Mouse (Mus musculus) kidney, adult 18-20 months (tissue): ENCODE measurements around the gene Nme7.

Experiments used
- DNase-seq: peaks from one replicate; pipeline ENCODE4 v3.0.0; 2021

Gene Nme7

DNA sequence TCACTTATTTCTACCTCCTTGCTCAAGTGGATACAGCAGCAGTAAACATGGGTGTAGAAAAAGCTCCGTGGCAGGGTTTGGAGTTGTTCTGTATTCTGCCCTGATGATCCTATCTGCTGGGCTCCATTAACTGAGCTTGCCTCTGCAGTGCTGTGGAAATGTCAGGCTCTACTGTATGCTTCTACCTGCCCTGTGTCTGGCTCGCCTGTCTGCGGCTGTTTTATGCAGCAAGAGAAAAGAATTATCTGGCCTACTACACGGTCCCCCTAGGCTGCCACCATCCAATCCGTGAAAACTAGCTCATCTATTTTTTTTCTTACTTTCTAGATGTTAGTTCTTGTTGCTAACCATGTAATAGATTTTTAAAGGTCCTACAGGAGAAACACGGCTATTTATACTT lies 81.1 kb downstream of the Nme7 start:
- no peak for DNase-seq

DNA sequence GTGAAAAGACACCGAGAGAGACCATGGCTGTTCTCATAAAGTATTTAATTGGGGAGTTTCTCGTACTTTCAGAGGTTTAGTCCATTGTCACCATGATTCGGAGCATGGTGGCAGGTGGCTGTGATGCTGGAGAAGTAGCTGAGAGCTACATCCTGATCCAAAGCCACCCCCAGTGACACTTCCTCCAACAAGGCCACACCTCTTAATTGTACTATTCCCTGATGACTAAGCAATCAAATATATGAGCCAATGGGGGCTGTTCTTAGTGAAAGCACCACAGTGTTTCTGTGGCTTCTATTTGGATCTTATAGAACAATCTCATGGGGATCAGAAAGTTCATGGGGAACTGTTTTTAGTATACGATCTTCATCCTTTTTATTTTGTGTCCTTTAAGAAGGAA lies 85.8 kb downstream of the Nme7 start:
- no peak for DNase-seq

DNA sequence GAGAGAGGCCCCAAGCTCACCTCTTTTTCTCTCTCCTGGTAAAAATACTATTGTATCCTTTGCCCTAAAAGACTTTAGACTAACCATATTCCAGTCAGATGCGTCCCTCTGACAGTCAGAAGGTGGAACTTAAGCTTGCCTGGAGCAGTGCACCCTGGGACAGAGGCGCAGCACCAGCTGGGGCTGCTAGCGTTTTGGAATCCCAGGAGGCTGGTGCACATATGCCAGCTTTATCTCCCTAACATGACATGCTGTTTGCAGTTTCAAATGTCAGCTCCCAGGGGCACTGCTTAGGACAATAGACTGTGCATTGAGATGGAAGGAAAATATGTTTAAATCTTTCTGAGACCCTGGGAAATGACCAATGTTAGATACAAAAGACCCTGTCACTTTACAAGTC lies 88.3 kb downstream of the Nme7 start:
- no peak for DNase-seq

DNA sequence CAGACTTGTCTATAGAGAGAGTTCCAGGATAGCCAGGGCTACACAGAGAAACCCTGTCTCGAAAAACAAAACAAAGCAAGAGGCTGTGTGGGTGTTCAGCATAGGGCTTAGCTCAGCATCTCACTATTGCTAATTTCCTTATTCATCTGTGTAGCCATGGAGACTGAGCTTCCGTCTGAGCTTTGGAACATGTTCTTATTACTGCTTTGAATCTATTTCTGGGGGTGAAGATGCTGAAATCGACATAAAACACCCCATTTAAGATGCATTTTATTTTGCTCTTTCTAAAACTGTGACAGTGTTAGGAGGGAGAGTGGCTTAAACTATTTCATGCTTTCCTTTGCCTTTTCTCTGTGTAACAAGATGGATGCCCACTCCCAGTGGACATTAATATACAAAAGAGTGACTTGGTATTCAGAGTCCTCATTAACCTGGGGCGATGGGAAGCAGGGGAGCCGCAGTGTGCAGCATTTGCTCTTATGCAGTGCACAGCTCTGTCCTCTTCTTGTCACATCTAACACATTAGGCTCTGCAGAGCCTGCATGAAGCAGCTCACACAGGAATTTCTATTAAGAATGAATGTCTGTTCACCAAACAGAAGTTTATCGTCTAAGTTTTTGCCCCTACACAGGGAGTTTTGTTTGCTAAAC lies 91.3 kb downstream of the Nme7 start:
- DNase-seq = no peak

DNA sequence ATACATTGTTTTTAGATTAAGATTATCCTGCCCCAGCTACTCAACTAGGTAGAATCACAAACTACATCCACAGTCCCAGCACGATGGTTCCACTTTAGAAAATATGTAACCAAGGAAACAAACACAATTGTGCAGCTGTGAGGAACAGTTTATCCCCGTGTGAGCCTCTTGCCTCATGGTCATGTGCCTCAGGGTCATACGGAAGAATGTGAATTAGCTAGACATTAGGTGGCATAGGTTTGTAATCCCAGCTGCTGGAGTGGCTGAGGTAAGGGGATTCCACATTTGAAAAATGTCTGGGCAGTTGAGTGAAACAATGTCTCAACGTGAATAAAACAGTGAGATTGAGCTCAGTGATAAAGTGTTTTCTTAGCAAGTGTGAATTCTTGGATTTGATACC lies 93.8 kb downstream of the Nme7 start:
- DNase-seq = no peak

DNA sequence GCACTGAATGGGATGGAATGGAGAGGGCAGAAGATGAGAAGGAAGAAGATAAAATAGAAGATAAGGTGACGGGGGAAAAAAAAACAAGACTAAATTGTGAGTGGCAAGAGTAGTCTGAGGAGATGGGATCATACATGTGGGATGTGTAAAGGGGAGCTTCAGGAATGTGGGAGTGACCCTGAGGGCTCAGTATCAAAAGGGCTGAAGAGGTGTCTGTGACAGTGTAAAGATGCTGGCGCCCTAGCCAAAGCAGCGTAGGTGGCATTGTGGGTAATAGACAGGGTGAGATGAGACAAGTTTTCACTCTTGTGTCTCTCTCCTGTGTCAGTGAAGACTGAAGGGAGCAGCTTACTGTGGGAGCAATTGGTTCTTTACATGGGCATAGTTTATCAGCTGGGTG lies 95.7 kb downstream of the Nme7 start:
- DNase-seq = no peak

DNA sequence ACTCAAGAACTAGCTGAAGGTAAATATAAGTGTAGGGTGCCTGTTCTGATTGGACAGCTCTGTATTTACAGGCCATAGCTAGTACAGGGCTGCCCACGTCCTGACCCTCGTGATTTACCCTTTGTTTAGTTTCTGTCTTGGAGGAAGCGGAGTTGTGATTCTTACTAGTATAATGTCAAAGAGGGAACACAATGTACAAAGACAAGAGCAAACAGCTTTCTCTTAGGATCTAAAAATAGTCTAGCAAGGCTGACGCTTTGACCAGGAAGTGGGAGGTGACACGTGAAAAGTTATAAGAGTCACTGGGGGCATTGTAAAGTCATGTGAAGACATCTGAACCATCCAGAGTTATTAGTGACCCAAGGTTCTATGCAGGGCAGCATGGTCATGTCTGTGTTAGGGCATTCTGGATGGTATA lies 101.5 kb downstream of the Nme7 start:
- DNase-seq = no peak

DNA sequence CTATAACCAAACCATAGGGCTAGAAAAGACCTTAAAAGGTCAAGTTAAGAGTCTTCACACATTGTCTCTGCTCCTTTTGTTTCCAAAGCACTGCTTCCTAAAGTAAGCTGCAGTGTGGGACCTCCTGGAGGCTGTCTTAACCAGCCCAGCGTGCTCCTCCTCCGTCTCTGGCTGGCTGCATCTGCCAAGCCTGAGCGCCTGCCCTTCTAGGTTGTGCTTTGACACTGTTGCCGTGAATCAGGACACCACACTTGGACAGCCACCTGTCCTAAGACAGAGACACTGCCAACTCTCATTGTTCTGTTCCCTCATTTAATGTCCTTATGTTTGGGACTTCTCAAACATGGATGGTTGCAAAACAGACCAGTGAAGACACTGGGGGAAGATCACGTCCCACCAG lies 102.6 kb downstream of the Nme7 start:
- DNase-seq = no peak

DNA sequence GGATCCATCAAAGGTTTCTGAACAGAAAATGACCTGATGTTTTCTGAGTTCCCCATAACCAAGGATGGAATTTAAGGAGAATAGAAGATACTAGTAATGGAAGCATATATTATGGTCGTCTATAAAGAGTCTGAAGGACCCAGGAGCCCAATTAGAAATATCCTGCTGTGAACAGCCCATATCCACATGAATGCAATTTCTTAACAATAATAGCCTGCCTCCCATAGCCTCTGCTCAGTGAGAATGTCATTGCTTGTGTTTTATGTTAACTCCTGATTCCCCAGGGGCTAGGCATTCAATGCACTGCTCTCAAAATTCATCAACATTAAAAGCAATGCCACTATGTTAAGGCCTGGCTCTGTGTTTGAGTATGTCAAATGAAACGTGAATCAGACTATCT lies 104.7 kb downstream of the Nme7 start:
- no peak for DNase-seq

DNA sequence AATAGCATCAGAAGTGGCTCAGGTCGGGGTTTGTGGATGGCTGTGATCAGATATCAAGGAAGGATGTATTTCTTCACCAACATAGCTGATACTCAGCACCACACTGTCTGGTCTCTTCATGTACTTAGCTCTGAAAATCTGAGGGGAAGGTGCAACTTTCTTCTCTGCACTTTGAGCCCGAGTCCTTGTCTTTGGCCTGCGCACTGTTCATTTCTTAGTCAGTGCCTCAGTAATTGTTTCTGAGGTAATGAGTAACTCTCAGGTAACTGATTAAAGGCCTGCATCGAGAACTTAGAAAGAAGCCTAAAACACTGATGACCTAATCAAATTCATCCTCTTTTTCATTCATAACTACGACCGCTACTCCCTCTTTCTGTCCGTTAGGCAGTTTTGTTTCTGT lies 107.4 kb downstream of the Nme7 start:
- DNase-seq = peak; percentile 69

DNA sequence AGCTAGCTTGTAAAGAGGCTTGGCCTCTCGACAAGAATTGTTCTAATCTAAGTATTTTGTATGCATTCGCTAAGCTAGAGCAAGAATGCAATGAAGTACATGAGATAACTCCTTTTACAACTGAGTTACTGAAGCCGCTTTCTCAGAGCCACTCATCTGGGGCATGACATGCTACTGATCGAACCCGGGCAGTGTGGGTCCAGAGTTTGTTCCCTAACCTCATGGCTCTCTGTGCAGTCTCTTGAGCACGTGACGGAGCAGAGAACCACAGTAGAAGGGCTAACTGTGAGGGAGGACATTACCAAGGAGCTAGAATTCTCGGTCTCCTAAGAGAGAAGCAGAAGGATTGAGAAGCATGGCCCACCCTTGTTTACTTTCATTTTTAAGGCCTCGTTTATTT lies 109.0 kb downstream of the Nme7 start:
- no peak for DNase-seq

DNA sequence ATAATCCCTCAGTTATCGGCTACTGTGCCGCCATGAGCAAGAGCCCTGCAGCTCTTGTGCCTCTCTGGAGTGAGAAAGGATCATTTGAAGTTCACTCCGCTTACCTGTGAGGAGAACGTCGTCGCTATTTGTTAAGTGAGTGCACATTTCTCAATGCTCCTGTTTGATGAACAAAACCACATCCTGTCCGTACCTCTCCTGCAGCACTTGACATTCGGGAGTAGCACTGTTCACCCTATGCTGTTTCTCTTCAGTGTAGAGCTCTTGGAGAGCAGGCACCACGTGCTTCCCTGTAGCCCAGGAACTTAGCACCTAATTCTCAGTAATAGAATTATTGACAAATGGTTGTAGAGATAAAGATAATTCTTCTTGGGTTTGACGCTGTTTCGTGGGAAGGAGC lies 109.7 kb downstream of the Nme7 start:
- no peak for DNase-seq

DNA sequence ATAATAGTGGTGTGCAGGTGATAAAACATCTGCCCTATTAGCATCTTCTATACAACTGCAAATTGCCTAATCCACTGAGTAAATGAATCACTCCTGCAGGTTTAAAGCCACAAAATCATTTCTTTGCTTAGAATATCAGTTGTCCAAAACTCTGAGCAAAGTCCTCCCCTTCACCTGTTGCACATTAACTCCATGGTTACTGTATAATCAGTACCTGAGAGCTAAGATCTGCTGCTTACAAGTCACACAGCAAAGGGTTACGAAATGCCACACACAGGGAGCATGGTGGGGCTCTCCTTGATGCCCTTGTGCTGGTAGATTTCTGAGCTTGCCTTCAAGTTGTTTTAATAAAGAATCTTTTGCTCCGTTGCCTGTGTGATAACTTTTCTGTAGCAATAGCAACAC lies 111.4 kb downstream of the Nme7 start:
- DNase-seq = peak; percentile 75

DNA sequence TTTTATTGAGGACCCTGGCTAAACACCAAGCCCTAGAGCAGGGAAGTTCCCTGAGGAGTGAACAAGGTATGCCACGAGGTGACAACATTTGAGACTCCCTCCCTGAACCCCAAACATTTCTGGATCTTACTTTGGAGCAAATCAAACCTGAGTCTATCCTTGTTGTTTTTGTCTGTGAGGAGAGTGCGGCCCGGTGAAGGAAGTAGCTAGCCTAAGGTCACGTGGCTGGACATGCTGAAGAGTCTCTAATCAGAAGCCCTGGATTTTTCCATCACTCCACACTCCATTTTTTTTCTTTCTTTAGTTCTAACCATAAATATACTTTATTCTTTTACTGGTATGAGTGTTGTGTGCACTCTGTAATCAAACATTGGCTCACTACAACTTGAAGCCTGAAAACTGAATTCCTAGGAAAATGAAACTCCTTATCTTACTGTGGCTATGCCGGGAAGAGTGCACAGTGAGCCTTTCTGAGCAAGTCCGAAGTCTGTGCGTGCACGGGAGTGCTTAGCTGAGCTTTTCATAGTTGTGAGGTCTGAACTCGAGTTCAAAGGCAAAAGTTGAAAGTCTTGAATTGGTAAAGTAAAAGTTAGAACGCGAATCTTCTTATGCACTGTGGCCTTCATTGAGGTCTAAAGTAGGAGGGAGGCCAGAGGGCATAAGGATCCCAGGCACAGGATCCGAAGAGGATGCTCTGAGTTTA lies 112.9 kb downstream of the Nme7 start:
- peak; percentile 55 for DNase-seq

DNA sequence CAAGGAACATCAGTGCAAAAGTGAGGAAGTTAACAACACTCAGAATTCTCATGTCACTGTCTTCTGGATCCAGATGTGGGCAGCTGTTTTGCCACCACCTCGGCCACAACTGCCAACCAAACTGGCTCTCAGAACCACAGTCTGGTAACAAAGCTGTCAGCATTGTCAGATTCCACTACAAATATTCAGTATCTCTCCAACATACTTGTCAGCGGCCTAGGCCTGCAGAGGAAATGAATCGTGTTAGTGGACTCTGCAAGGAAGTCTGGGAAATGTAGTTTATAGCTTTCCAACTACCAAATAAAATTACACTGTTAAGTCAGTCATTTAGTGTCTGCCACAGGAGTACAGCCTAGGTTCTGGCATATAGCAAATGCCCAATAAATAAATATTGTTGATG lies 113.7 kb downstream of the Nme7 start:
- no peak for DNase-seq

DNA sequence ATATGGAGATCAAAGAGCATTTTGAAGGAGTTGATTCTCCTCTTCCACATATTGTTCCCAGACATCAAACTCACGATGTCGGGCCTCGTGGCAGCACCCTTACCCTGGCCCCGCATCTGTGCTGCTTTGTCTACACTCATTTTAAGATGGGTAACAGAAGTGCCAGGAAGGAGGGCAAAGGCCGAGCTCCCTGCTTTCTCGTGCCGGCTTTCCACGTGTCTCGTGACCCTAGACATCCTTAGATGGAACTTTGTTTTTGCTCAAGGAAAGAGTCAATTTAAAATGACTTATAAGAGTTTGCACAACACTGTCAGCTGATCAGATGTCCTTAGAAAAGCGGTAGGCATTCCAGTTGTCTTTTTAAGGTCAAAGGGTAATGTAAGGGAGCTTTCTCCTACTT lies 114.4 kb downstream of the Nme7 start:
- DNase-seq = peak; percentile 73

DNA sequence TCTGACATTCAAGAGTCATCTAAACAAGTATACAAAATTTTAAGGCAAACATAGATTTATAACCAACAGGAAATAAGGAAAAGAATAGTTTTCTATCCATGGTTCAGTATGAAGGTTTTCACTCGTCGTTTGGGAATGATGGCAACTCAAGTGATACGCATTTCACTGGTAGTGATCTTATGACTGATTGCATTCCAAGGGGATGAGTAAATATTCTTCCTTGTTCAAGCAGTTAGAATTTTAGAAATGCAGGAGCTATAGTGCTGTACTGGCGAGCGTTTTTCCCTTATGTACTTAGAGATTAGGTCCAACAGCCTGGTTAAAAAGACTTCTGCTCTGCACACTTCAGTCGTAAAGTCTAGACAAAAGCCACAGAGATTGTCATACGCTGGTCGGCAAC lies 115.5 kb downstream of the Nme7 start:
- DNase-seq = no peak

DNA sequence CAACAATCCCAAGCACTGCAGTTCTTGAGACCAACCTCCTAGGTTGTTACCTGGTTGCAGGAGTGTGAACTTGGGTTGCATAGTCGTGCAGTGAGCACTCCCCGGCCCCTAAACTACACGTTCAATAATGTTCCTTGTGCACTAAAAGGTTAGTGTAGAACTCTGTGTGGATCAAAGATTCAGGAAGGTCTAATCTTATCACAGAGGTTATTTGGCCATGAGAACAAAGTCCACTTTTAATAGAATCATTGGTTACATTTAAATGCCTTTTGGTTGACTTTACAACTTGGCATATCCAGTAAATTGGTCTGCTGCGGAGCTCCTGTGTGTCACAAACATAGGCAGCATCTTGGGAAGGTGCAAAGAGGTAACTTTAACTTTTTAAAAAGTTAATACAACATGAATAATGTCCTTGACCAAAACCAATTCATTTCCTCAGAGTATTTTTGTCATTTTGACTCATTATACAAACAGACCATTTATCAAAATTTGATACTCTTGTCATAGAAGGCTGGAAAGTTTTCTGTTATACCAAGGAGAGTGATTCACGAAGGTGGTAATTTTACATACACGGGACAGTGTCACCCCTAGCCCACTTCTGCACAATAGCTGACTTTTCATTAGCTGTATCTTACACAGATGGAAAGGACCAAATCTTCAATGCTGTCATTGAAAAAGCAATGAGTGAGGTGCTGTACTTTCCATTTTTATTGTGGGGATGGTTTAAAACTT lies 116.9 kb downstream of the Nme7 start:
- DNase-seq = no peak

DNA sequence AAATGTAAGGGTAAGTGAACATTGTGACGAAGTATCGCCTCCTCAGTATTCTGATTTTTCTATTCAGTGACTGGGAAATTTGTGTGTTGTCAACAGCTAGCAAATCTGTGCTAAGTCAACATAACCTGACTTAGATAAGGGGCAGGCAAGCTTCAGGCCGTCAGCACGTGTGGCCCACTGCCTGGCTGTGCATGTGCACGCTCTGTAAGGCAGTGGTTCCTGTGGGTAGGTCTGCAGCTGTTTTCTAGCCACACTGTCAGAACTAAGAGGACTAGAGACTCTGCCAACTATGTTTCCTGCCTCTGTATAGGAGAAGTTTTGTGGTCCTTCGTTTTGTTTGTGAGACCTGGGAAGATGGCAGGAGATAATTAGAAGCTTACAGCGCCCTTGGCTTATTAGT lies 122.3 kb downstream of the Nme7 start:
- no peak for DNase-seq

DNA sequence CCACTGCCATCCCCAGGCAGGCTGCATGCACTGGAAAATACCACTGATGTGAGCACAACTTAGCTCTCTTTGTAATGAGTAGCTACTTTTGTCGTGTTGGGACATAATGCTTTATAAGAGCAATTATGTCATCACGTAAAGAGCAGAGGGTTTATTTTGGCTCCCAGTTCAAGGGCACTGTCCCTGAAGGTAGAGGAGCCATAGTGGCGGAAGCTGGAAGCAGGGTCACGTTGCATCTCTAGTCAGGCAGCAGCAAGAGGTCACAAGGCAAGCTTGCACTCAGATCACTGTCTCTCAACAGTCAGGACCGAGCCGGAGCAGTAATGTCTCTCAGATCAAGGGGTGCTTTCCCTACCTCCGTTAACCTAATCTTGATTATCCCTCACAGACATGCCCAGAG lies 123.9 kb downstream of the Nme7 start:
- no peak for DNase-seq

DNA sequence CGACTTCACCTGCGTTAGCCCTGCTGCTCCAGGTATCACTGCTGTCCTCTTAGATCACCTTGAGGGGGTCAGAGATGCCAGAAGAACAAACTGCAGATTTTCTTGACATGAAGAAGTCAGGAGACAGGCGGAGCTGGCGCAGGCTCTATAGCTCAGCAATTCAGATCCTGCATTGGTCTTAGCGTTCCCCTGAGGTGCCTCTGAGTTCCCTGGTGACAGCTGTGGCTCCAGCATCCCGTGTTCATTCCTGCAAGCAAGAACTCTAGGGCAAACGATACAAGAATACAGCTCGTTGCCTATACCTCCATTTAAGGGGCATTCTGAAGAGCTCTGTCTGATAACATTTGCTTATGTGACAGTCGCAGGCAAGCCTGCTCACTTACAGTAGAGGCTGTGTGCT lies 124.7 kb downstream of the Nme7 start:
- no peak for DNase-seq

DNA sequence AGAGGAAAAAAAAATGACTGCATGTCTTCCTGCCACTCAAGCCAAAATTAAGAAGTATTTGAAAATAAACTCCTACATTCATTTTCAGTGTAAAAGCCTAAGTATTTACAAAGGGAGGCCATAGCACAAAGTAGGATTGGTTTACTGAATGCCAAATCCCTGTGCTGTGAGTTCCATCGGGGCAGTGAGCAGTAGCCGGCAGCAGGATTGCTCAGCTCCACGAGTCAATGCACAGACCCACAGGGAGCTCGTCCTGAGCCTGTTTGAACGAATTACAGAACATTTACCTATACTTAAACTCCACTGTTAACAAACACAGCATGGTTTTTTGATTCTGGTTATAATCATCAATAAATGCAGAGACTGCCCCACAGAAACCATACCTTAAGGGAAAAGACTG lies 128.7 kb downstream of the Nme7 start:
- DNase-seq = no peak

DNA sequence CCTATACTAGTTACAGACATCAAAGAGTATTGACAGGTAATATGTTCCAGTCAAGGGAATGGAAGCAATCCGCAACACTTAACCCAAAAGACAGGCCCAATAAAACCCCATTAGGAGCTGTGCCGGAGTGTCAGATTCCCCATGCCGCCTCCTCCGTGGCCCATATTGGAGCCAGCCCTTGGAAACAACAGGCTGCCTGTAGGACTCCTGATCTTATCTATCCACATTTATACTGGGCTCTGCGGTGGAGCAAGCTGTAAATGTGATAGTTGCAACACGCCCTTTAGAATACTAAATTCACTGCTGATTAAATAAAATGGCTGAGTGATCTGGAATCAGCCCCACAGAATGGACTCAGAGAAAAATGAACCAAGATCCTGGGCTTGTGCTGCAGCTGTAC lies 130.1 kb downstream of the Nme7 start:
- no peak for DNase-seq

DNA sequence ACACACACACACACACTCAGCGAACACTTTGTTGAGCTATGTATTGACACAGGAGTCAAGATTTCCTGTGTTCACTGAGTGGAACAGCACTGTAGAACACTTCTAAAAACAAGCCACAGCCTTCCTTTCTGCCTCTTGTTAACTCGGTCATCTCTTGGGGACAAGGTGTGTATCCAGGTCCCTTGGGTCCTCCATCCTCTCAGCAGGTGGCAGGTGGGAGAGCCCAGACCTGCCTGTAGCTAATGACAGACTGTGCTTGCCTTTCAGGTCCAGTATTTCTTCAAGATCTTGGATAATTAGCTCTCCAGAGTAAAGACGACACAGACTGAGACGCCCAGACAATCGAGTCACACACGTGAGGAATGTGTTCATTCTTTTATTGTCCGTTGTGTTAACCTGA lies 132.8 kb downstream of the Nme7 start:
- no peak for DNase-seq

DNA sequence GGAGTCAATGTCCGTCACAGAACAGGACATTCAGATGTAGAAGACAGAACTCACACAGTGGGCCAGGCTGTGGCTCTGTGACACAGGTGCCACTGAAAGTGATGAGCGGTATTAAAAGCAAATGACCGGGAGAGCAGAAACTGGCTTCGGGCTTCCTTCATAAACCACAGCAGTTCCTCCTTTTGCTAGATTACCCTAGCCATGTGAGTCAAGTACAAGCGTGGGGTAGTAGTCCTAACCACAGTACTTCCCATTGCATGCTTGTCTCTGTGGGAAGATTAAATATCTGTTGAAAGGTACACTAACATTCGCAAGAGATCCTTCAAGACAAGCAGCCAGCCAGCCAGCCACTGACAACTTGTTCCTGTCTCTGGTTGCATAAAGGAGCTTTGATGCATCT lies 136.3 kb downstream of the Nme7 start:
- DNase-seq = no peak
